Mouse (Mus musculus) cerebellum, adult 2 months (tissue): ENCODE measurements around the gene Ggt5. TPM values are rescaled to one million over a fixed set of nuclear protein-coding genes. Genes with fewer than 3 reads are reported as not detected.

Source experiments
- DNase-seq, 2 experiments: peaks; one replicate each; pipeline ENCODE4 v3.0.0; 2021
- H3K27ac ChIP-seq: fragments of 200-500 bp; 2 replicates; pipeline ENCODE4 v1.5.1; 2012; ENCODE audit warnings: low read length, control low read depth, inconsistent platforms; ENCODE audit not compliant: insufficient read depth
- H3K27me3 ChIP-seq: fragments of 200-500 bp; 2 replicates; pipeline ENCODE4 v1.6.1; 2012; ENCODE audit warnings: inconsistent platforms, mild to moderate bottlenecking, low read length, moderate library complexity; ENCODE audit not compliant: control insufficient read depth, insufficient read depth
- H3K4me1 ChIP-seq: fragments of 200-500 bp; 2 replicates; pipeline ENCODE4 v1.6.1; 2011; ENCODE audit warnings: low read length; ENCODE audit not compliant: control insufficient read depth, insufficient read depth
- H3K4me3 ChIP-seq: fragments of 200-500 bp; replicated peaks from 2 replicates; pipeline ENCODE3; 2011; ENCODE audit warnings: mild to moderate bottlenecking, low read depth, low read length, control low read depth; ENCODE audit not compliant: insufficient read depth
- CTCF ChIP-seq: fragments of 200-500 bp; IDR thresholded peaks from 2 replicates; pipeline ENCODE4 v1.5.1; 2011; ENCODE audit warnings: low read depth, mild to moderate bottlenecking, control low read depth, low read length, moderate library complexity, borderline replicate concordance; ENCODE audit not compliant: insufficient read depth
- POLR2A ChIP-seq: fragments of 200-500 bp; IDR thresholded peaks from 2 replicates; pipeline ENCODE4 v1.6.1; 2011; ENCODE audit warnings: low read length, control low read depth, borderline replicate concordance; ENCODE audit not compliant: insufficient read depth
- WGBS: fragments of 180-500 bp; shearing (Covaris S2); methylation state at CpG from one replicate; pipeline ENCODE4 v1.1.7; 2018; 5-methylcytosine and 5-hydroxymethylcytosine counted together
- polyA plus RNA-seq: library from polyadenylated mRNA; depleted of rRNA; stranded (reverse); fragments of >200 nt; gene quantifications from 2 replicates; pipeline ENCODE4 v1.2.3, GENCODE M21; 2012

The Ggt5 gene
- polyA plus RNA-seq, 1 experiment: 4.0 TPM

DNA sequence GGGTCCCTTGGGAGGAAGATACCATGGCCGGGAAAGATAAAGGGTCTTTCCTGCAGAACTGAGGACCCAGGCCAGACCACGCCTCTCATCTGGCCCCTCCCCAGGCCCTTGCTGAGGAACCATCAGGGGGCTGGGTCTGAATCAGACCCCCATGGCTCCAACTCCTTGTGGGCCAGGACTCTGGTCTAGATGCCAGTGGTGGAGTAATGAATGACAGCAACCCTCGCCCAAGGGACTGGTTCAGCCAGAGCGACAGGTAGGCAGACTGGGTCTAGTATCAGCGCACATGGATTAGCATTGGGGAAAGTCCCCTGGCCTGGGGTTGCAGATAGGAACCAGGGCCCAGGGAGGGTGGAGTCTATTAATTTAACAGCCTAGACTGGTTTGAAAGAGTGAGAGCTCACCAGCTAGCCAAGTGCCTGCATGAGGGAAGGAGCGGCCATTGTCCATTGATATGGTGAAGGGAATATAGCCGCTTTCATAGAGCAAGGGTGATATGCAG, 52.6 kb downstream of the Ggt5 start:
- Histone ChIP-seq H3K4me1 (peaks cover 44% of the 10 kb centered on the region), H3K27ac (no peak overlapping the region), H3K27me3 (no peaks in the 10 kb centered on the region), H3K4me3 (no peak overlapping the region)
- no peak for TF ChIP-seq POLR2A
- TF ChIP-seq CTCF: no peak
- WGBS: 92% methylated on average over 7 of the region's 7 CpGs
- peak in 1 of 2 experiments; percentile 14 for DNase-seq

DNA sequence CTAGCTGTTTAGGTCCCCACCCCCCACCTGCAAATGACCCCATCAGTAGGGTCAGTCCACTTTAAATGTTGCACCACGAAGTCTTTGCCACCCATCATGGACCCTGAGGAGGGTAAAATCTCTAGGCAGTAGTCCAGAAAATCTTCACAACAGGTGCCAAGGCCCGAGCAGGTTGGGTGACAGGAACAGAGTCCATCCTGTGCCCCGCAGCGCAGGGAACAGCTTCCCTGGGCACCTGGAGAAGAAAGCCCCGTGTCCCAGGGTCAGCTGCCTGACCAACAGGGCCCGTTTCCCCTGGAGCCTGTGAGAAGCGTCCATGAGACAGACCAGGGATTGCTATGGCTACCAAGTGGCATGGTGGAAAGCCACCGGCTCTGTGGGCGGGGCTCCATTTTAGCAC, 53.3 kb downstream of the Ggt5 start:
- Histone ChIP-seq H3K27me3 (no peaks in the 10 kb centered on the region), H3K4me1 (peaks cover 50% of the 10 kb centered on the region), H3K4me3 (no peak overlapping the region), H3K27ac (0 out of 2 replicates have a peak overlapping the region, but pooled peaks have one; percentile 46)
- peak in 1 of 2 experiments; percentile 20 for DNase-seq
- WGBS: 82% methylated on average over 9 of the region's 9 CpGs
- TF ChIP-seq POLR2A: no peak
- no peak for TF ChIP-seq CTCF

DNA sequence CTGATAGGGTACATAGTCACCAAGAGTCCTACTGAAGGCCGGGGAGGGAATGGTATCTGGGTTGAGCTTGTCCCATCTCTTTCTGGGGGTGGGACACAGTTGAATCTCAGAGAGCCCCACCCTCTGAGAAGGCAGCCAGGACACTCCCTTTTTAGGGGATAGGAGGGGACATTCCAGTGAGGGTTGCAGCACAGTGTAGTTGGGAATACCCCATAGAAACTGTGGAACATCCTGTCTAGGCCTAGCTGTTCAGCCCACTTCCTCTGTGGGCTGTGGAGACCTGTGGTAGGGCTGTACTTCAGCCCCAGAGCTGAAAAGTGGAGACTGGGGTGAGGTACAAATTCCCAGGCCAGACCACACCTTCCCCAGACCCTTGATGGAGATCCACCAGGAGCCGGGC, 53.8 kb downstream of the Ggt5 start:
- 94% methylated on average over 2 of the region's 2 CpGs for WGBS
- Histone ChIP-seq H3K4me3 (no peak overlapping the region), H3K4me1 (peaks cover 55% of the 10 kb centered on the region), H3K27ac (peak overlapping the region; percentile 46; the same call in 1 of the 2 replicates), H3K27me3 (no peaks in the 10 kb centered on the region)
- TF ChIP-seq CTCF (no peak), POLR2A (no peak)
- DNase-seq: peak in 1 of 2 experiments; percentile 17

DNA sequence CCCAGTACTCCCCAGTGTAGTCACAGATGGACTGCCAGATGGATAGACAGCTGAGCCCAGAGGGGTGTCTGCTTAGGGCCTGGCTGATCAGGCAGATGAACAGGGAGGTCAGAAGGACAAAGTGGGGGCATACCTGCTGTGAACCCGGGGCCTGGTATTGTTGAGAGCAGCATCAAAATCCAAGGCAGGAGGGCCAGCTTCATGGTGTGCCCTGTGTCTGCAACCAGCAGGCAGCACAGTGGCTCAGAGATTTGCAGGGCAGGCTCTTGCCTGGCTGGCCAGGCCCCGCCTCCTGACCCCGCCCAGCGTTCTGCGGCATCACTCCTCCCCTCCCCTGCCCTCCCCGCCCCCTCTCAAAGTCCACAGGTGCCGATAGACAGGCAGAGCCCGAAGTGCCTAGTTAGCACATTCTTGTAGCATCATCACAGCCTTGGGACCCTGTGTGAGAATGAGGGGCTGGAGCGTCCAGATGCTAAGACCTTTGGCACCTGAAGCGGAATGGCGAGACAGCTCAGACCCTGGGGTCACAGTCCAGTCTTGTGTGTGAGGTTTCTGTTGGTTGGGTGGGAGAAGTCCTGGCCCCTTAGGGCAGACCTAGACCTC, 54.7 kb downstream of the Ggt5 start, which contains the start of gene Susd2:
Gene Susd2, minus strand, starts transcription at position 268 of the 603 bp plus-strand sequence.
- WGBS: 16% methylated on average over 11 of the region's 11 CpGs
- no peak for TF ChIP-seq CTCF
- TF ChIP-seq POLR2A: peak; percentile 29; the same call in 1 of the 2 replicates
- Histone ChIP-seq H3K27ac (peak within 1 kb of the TSS; percentile 46), H3K4me1 (peaks cover 63% of the 10 kb centered on the region), H3K27me3 (no peaks in the 10 kb centered on the region), H3K4me3 (no peak within 1 kb of the TSS)
- peak; percentile 91 to 93 for DNase-seq

DNA sequence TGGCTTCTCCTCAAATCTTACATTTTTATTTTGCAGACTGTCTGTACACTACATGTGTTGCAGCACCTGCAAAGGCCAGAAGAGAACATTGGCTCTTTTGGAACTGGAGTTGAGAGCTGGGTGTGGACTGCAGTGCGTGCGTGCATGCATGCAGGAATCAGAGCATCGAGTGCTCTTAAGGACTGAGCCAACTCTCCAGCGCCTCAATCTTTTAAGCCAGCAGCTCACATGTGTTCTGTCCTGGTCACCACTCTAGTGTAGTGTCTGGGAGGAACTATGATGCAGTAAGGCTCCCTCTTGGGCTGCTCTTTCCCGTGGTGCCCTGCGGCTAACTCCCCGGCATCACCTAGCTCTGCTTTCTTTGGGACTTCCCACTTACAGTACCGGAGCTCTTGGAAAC, 56.5 kb downstream of the Ggt5 start:
- no peak for TF ChIP-seq POLR2A
- WGBS: 84% methylated on average over 8 of the region's 8 CpGs
- peak in 1 of 2 experiments; percentile 15 for DNase-seq

DNA sequence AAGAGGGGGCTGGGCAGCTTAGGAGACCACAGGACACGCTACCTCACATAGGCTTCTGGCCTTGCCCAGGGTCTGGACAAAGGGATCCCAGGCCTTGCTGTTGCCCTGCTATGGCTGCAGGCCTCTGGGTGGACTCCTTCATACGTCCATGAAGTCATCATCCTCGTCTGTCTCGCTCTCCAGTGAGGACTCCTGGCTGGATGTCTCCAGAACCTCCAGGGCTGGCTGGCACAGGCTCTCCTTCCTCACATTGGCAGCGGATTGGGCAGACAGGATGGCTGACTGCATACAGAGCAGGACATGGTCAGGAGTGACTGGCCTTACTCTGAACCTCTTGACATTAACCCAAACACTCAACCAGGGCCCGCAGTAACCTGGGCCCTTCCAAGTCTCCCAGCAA, 57.3 kb downstream of the Ggt5 start:
- H3K27me3 ChIP-seq: no peaks in the 10 kb centered on the region
- TF ChIP-seq POLR2A: no peak
- no peak for TF ChIP-seq CTCF
- H3K27ac ChIP-seq: no peak overlapping the region
- DNase-seq: peak; percentile 59 to 67
- WGBS: 25% methylated on average over 6 of the region's 6 CpGs
- peaks cover 75% of the 10 kb centered on the region for H3K4me1 ChIP-seq
- H3K4me3 ChIP-seq: no peak overlapping the region

More for the DNA sequence above, 56.5 kb downstream of the Ggt5 start:
- H3K27me3 ChIP-seq: no peaks in the 10 kb centered on the region
- H3K4me3 ChIP-seq: no peak overlapping the region
- H3K4me1 ChIP-seq: peaks cover 68% of the 10 kb centered on the region
- H3K27ac ChIP-seq: no peak overlapping the region

DNA sequence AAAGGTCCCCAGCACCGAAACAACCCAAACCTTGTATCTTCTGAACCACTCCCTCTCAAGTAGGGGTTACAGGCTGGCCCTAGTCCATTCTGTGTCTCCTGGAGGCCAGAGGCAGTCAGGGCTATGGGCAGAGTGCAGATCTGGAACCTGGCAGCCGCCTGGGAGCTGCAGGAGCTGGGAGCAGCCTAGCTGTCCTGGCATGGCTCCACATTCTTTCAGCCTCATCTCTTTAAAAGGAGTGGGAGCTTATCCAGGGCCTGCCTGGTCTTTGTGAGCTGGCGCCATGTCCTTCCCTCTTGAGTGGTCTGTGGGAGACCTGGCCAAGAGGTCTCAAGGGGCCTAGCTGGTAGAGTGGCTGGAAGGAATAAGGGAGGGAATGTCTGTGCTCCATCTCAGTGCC, 58.2 kb downstream of the Ggt5 start:
- Histone ChIP-seq H3K27me3 (no peaks in the 10 kb centered on the region), H3K27ac (0 out of 2 replicates have a peak overlapping the region, but pooled peaks have one; percentile 7), H3K4me1 (peaks cover 82% of the 10 kb centered on the region), H3K4me3 (no peak overlapping the region)
- TF ChIP-seq CTCF (no peak), POLR2A (no peak)
- whole genome bisulfite sequencing: 15% methylated on average over 3 of the region's 3 CpGs
- DNase-seq: peak; percentile 68 to 72

DNA sequence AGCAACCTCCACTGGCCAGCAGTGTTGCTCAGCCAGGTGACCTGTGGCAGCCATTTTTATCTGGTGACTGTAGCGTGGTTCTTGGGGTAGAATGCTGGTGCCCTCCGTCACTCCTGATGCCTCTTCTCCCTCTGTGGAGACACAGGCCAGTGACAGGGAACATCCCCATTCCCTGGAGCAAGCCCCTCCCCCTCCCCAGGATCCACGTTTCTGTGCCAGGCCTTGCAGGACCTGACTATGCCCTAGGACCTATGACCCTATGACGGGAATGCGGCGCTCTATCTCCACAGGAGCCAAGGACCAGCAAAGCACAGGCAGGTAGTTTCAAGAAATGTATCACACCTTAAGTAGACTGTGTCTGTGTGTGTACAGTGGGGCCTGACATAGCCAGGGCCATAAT, 59.0 kb downstream of the Ggt5 start:
- Histone ChIP-seq H3K27me3 (no peaks in the 10 kb centered on the region), H3K4me1 (peaks cover 77% of the 10 kb centered on the region), H3K4me3 (no peak overlapping the region), H3K27ac (no peak overlapping the region)
- 87% methylated on average over 6 of the region's 6 CpGs for WGBS
- no peak for DNase-seq
- TF ChIP-seq POLR2A (no peak), CTCF (no peak)
